Mouse (Mus musculus): ENCODE data around the gene Ldlrad3.
A peak's percentile ranks its signal among the peaks of the same experiment; 100 is the strongest.

Ldlrad3 gene

GRCm38 (mm10) chr2:102116521-102117401, 69.4 kb downstream of the Ldlrad3 start:
- peak in 1 of 2 experiments; percentile 10 for DNase-seq (ENCODE audit: low spot score in 2 of 2)

- no peak for DNase-seq (ENCODE audit: low spot score in 2 of 2)
Observed at GRCm38 (mm10) chr2:102113801-102114200, 72.4 kb downstream of the Ldlrad3 start.

- no peak for DNase-seq (ENCODE audit: low spot score in 2 of 2)
Observed at GRCm38 (mm10) chr2:102113323-102113722, 72.9 kb downstream of the Ldlrad3 start.

GRCm38 (mm10) chr2:102111906-102112499, 74.2 kb downstream of the Ldlrad3 start:
- no peak for DNase-seq (ENCODE audit: low spot score in 2 of 2)

GRCm38 (mm10) chr2:102110306-102110705, 75.9 kb downstream of the Ldlrad3 start:
- no peak for DNase-seq (ENCODE audit: low spot score in 2 of 2)

GRCm38 (mm10) chr2:102107280-102107679, 78.9 kb downstream of the Ldlrad3 start:
- DNase-seq (ENCODE audit: low spot score in 2 of 2): peak; percentile 23 to 32

- no peak for DNase-seq (ENCODE audit: low spot score in 2 of 2)
Observed at GRCm38 (mm10) chr2:102106728-102107127, 79.5 kb downstream of the Ldlrad3 start.

- DNase-seq (ENCODE audit: low spot score in 2 of 2): no peak
Observed at GRCm38 (mm10) chr2:102105454-102105853, 80.7 kb downstream of the Ldlrad3 start.

- DNase-seq (ENCODE audit: low spot score in 2 of 2): no peak
Observed at GRCm38 (mm10) chr2:102103955-102104354, 82.2 kb downstream of the Ldlrad3 start.

- no peak for DNase-seq (ENCODE audit: low spot score in 2 of 2)
Observed at GRCm38 (mm10) chr2:102100490-102100889, 85.7 kb downstream of the Ldlrad3 start.

GRCm38 (mm10) chr2:102099702-102100450, 86.3 kb downstream of the Ldlrad3 start:
- DNase-seq (ENCODE audit: low spot score in 2 of 2): no peak

GRCm38 (mm10) chr2:102099261-102099660, 86.9 kb downstream of the Ldlrad3 start:
- no peak for DNase-seq (ENCODE audit: low spot score in 2 of 2)

GRCm38 (mm10) chr2:102094773-102095172, 91.4 kb downstream of the Ldlrad3 start:
- DNase-seq (ENCODE audit: low spot score in 2 of 2): no peak

GRCm38 (mm10) chr2:102094281-102094680, 91.9 kb downstream of the Ldlrad3 start:
- DNase-seq (ENCODE audit: low spot score in 2 of 2): no peak

GRCm38 (mm10) chr2:102092579-102092978, 93.6 kb downstream of the Ldlrad3 start:
- DNase-seq (ENCODE audit: low spot score in 2 of 2): no peak

GRCm38 (mm10) chr2:102091516-102092350, 94.5 kb downstream of the Ldlrad3 start:
- DNase-seq (ENCODE audit: low spot score in 2 of 2): peak; percentile 45 to 51

GRCm38 (mm10) chr2:102087787-102088186, 98.4 kb downstream of the Ldlrad3 start:
- no peak for DNase-seq (ENCODE audit: low spot score in 2 of 2)

- no peak for DNase-seq (ENCODE audit: low spot score in 2 of 2)
Observed at GRCm38 (mm10) chr2:102086583-102086982, 99.6 kb downstream of the Ldlrad3 start.

GRCm38 (mm10) chr2:102082782-102083181, 103.4 kb downstream of the Ldlrad3 start:
- no peak for DNase-seq (ENCODE audit: low spot score in 2 of 2)

GRCm38 (mm10) chr2:102077554-102077953, 108.6 kb downstream of the Ldlrad3 start:
- DNase-seq (ENCODE audit: low spot score in 2 of 2): peak; percentile 26 to 44

- DNase-seq (ENCODE audit: low spot score in 2 of 2): peak; percentile 20 to 30
Observed at GRCm38 (mm10) chr2:102076237-102076636, 109.9 kb downstream of the Ldlrad3 start.
